Mouse (Mus musculus) neural tube, embryonic 12.5 days (tissue): ENCODE results near the gene Tldc1. TPM values are rescaled to one million over a fixed set of nuclear protein-coding genes. Genes with fewer than 3 reads are reported as not detected.

ENCODE experiments used
- ATAC-seq: fragments of 200-750 bp; cut with Nextera tagmentation; 2 replicates; pipeline ENCODE4 v1.8.0; 2017; ENCODE audit warnings: low read depth, mild to moderate bottlenecking, moderate TSS enrichment, moderate library complexity; ENCODE audit not compliant: low FRiP score
- H3K27ac ChIP-seq: fragments of 300-500 bp; sonication (generic); 2 replicates; pipeline ENCODE4 v1.5.1; 2016
- H3K27me3 ChIP-seq: fragments of 300-500 bp; sonication (generic); replicated peaks from 2 replicates; pipeline ENCODE4 v1.6.1; 2016; ENCODE audit warnings: mild to moderate bottlenecking
- H3K36me3 ChIP-seq: fragments of 300-500 bp; sonication (generic); 2 replicates; pipeline ENCODE4 v1.6.1; 2016; ENCODE audit warnings: mild to moderate bottlenecking
- H3K4me1 ChIP-seq: fragments of 300-500 bp; sonication (generic); 2 replicates; pipeline ENCODE4 v1.6.1; 2016
- H3K4me2 ChIP-seq: fragments of 300-500 bp; sonication (generic); replicated peaks from 2 replicates; pipeline ENCODE4 v1.6.1; 2016; ENCODE audit warnings: mild to moderate bottlenecking
- H3K4me3 ChIP-seq: fragments of 300-500 bp; sonication (generic); 2 replicates; pipeline ENCODE4 v1.5.1; 2016
- H3K9ac ChIP-seq: fragments of 300-500 bp; sonication (generic); 2 replicates; pipeline ENCODE4 v1.6.1; 2016; ENCODE audit warnings: mild to moderate bottlenecking
- H3K9me3 ChIP-seq: fragments of 300-500 bp; sonication (generic); 2 replicates; pipeline ENCODE4 v1.6.1; 2016; ENCODE audit warnings: mild to moderate bottlenecking
- WGBS: fragments of 180-500 bp; shearing (Covaris S2); methylation state at CpG from one replicate; pipeline ENCODE4 v1.1.7; 2016; 5-methylcytosine and 5-hydroxymethylcytosine counted together
- polyA plus RNA-seq: library from polyadenylated mRNA; unstranded; fragments of >200 nt; fragmentation: Nextera tagmentation; extraction: Ambion mirVana; gene quantifications from 2 replicates; pipeline ENCODE4 v1.2.1, GENCODE M21; 2016

Gene Tldc1
- 11.6 and 12.1 TPM in 2 replicates for polyA plus RNA-seq

DNA sequence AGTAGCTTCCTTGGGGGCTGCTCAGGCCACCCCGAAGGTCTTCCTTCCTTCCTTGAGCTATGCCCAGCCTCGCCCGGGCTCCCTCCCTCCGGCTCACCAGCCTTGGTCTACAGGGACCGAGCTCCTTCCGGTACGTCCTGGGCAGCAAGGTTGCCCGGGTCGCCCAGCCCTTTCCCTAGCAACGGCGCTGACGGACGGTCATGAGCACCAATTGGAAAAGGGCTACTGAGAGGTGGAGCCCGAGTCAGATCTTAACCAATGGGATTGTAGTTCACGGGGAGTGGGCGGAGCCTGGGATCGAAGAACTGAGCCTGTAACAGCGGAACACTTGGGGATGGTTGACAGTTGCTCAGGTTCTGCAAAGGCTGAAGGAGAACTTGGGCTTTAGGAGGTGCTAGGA is at the start of gene Tldc1:
Tldc1 (minus strand) TSS at position 154 of the 400 bp plus-strand sequence.
- H3K9me3 ChIP-seq = no peaks in the 10 kb centered on the region

DNA sequence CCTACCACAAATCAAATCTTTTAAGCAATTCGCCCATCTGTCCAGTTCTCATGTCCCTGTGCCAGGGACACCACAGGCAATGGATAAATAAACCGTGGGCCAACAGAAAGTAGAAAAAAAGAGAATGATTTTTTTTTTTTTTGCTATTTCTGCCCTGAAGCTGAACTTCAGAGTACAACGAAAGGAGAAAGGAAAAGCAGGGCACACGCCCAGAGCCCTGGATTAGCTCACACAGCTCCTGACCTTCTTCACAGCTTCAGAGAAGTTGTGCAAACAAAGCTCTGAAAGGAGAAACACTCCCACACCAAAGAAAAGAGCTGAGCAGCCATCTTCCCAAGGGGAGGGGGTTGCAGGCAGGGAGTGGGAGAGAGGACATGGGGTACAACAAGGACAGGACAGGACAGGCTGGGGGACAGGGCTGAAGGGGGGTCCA is 49.5 kb upstream of the Tldc1 start:
- Histone ChIP-seq H3K4me1 (peaks cover 61% of the 10 kb centered on the region), H3K4me2 (no peak overlapping the region), H3K9ac (no peak overlapping the region), H3K27ac (no peak overlapping the region), H3K36me3 (no peaks in the 10 kb centered on the region; the same call in 1 of the 2 replicates), H3K9me3 (no peaks in the 10 kb centered on the region), H3K4me3 (no peak overlapping the region), H3K27me3 (no peaks in the 10 kb centered on the region)
- WGBS = 58% methylated on average over 4 of the region's 4 CpGs
- no peak for ATAC-seq

More for the DNA sequence above, at the start of gene Tldc1:
- ATAC-seq = peak; percentile 97
- no peaks in the 10 kb centered on the region for H3K36me3 ChIP-seq
- 1% methylated on average over 18 of the region's 18 CpGs for WGBS
- peak within 1 kb of the TSS; percentile 57 for H3K4me3 ChIP-seq
- peak within 1 kb of the TSS; percentile 63 for H3K9ac ChIP-seq
- peak within 1 kb of the TSS; percentile 89 for H3K4me2 ChIP-seq
- H3K27ac ChIP-seq = peak within 1 kb of the TSS; percentile 55; the same call in 1 of the 2 replicates
- H3K4me1 ChIP-seq = peaks cover 18% of the 10 kb centered on the region
- no peaks in the 10 kb centered on the region for H3K27me3 ChIP-seq

DNA sequence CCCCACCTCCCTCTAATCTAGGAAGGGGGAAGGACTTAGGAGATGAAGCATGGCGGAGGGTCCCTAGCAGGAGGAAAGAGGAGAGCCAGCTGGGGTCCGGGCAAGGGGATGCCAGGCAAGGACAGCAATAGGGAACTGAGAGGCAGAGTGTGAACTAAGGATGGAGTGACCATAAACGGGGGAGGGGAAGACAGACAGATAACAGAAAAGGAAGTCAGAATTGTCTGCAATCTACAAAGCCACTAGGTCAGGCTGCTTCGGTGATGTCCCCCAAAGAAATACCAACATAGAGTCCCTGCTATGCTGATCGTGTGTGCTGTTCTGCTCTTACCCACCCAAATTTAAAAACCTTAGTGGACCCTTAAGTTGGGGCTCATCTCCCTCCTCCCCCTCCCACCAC is 48.8 kb upstream of the Tldc1 start:
- 72% methylated on average over 5 of the region's 5 CpGs for WGBS
- Histone ChIP-seq H3K4me3 (no peak overlapping the region), H3K4me2 (no peak overlapping the region), H3K9me3 (no peaks in the 10 kb centered on the region), H3K36me3 (peaks cover 7% of the 10 kb centered on the region), H3K27me3 (no peaks in the 10 kb centered on the region), H3K9ac (no peak overlapping the region), H3K27ac (no peak overlapping the region), H3K4me1 (peaks cover 53% of the 10 kb centered on the region)
- ATAC-seq = no peak

DNA sequence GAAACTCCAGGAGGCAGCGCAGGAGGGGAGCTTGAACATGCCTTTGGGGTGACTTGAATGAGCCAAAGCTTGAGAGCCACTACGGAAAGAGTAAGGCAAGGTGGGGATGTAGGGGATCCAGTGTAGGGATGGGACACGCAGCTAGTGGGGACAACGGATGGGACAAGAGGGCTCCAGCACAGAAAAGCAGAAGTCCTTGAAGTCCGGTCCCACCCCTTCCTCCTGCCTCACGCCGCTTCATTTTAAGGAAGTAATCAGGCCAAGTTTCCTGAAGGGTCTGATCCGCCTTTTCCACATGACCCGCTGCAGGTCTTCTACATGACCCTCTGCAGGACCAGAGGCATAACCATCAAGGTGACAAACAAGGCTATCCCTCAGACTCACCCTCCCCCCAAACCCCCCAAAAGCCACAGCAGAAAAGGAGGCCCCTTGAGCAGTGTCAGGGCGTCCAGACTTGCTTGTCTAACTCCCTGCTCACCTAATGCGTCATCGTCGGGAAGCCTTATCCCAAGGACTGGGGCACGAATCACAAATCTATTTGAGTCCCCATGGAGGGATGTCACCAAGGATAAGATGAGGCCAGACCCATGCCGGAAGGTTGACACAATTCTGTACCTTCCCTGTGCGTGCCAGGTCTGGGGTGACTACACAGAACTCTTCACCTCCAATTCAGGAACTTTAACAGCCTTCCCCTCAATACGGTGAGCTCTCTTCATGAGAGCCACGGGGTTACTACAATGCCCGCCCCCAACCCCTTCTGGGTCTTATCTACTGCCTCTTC is 47.9 kb upstream of the Tldc1 start:
- no peak overlapping the region for H3K27ac ChIP-seq
- H3K4me2 ChIP-seq = no peak overlapping the region
- ATAC-seq = no peak
- no peaks in the 10 kb centered on the region for H3K9me3 ChIP-seq
- peaks cover 45% of the 10 kb centered on the region for H3K4me1 ChIP-seq
- H3K27me3 ChIP-seq = no peaks in the 10 kb centered on the region
- 87% methylated on average over 19 of the region's 19 CpGs for WGBS
- H3K36me3 ChIP-seq = peaks cover 14% of the 10 kb centered on the region
- H3K4me3 ChIP-seq = no peak overlapping the region
- no peak overlapping the region for H3K9ac ChIP-seq

DNA sequence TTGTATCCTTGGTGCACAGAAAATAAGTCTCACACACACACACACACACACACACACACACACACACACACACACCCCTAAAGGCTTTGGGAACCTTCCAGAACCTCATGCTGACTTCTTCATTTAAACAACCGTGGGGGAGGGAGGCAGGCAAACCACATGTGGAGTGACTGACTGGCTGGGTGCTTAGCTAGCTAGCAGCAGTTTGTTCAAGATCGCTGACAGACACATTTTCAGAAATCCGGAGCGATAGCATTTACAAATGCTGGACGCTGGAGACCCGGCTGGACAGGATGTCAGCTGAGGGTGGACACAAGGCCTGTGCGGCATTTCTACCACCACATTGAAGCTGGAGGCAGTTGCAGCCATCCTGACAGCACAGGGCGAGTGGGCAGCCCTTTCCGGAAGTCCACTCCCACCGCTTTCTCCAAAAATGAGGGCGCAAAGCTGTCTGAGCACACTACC is 46.6 kb upstream of the Tldc1 start:
- Histone ChIP-seq H3K27ac (no peak overlapping the region), H3K4me2 (no peak overlapping the region), H3K27me3 (no peaks in the 10 kb centered on the region), H3K4me1 (peaks cover 32% of the 10 kb centered on the region), H3K4me3 (no peak overlapping the region), H3K9me3 (no peaks in the 10 kb centered on the region), H3K9ac (no peak overlapping the region), H3K36me3 (peaks cover 27% of the 10 kb centered on the region)
- ATAC-seq = no peak
- WGBS = 78% methylated on average over 11 of the region's 11 CpGs

DNA sequence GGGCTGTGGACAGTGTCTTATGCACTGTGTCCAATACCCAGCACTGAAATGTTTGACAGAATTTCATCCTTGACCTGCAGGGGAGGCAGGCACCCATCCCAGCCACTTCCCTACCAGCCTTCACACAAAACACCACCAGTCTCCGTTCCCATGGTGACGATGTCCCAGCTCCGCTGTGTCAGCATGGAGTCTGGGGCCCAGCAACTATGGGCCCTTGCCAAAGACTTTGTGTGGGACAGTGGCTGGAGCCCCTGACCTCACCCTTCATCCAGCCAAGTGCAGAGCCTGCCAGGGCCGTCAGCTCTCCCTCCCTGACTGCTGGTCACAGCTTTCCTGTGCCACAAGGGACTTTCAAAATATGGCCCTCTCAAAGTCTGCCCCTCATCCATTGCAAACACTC is 45.9 kb upstream of the Tldc1 start:
- Histone ChIP-seq H3K4me1 (peaks cover 24% of the 10 kb centered on the region), H3K4me3 (no peak overlapping the region), H3K27me3 (no peaks in the 10 kb centered on the region), H3K27ac (no peak overlapping the region), H3K9me3 (no peaks in the 10 kb centered on the region), H3K36me3 (peaks cover 30% of the 10 kb centered on the region), H3K4me2 (no peak overlapping the region), H3K9ac (no peak overlapping the region)
- 46% methylated on average over 4 of the region's 4 CpGs for WGBS
- ATAC-seq = no peak

DNA sequence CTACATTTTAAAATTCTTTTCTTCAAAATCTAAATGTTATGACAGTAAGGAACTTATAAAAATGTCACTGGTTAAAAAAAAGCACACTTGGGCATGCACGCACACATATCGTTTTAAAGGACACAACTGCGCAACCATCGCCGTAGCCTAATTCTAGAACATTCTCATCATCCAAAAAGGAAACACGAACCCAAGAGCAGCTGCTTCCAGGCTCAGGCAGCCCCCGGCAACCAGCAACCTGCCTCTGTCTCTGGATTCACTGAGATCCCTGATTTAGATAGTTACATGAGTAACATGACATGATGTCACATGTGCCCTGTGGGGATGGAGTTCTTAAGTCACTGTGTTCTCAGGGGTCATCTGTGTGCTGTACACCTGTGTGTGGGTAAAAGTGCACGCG is 45.1 kb upstream of the Tldc1 start:
- Histone ChIP-seq H3K36me3 (peaks cover 34% of the 10 kb centered on the region), H3K4me3 (no peak overlapping the region), H3K27ac (no peak overlapping the region), H3K27me3 (no peaks in the 10 kb centered on the region), H3K9me3 (no peaks in the 10 kb centered on the region), H3K9ac (no peak overlapping the region), H3K4me2 (no peak overlapping the region), H3K4me1 (peaks cover 16% of the 10 kb centered on the region)
- WGBS = 97% methylated on average over 9 of the region's 9 CpGs
- no peak for ATAC-seq

DNA sequence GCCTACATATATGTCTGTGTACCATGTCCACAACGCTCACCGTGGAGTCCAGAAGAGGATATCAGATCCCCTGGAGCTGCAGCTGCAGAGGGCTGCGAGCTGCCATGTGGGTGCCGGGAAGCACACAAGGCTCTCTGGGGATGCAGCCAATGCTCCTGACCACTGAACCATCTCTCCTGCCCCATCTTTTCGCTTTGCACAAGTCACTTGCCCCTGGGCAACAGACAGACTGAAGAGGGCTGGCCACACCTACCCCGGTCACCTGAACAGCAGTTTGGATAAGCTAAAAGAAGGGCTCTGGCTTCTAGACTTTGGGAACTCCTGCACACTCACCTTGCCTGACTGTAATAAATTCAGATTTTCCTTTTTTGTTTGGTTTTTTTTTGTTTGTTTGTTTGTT is 43.5 kb upstream of the Tldc1 start:
- Histone ChIP-seq H3K4me2 (no peak overlapping the region), H3K4me1 (peaks cover 11% of the 10 kb centered on the region; the same call in 1 of the 2 replicates), H3K27ac (no peak overlapping the region), H3K9ac (no peak overlapping the region), H3K27me3 (no peaks in the 10 kb centered on the region), H3K4me3 (no peak overlapping the region), H3K36me3 (peaks cover 34% of the 10 kb centered on the region), H3K9me3 (no peaks in the 10 kb centered on the region)
- ATAC-seq = no peak
- 96% methylated on average over 6 of the region's 6 CpGs for WGBS

DNA sequence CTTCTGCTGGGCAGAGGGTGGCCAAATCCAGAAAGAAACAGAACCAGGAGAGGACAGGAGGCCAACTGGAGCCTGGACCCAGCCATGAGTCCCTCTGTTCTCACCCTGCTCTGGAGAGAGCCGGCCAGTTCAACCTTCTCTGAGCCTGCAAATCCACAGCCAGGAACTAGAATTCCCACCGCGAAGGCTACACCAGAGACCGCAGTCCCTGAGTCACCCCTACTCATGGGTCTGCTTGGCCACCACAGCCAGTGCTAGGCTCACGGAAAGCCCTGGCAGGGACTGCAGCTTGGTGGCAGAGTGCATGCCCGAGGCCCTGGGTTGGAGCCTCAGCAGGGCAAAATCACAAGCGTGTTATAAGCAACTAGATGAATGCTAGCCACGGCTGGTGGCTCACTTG is 41.8 kb upstream of the Tldc1 start:
- 92% methylated on average over 8 of the region's 8 CpGs for WGBS
- Histone ChIP-seq H3K27me3 (no peaks in the 10 kb centered on the region), H3K9ac (no peak overlapping the region), H3K36me3 (peaks cover 38% of the 10 kb centered on the region), H3K9me3 (no peaks in the 10 kb centered on the region), H3K4me1 (peaks cover 11% of the 10 kb centered on the region; the same call in 1 of the 2 replicates), H3K4me3 (no peak overlapping the region), H3K27ac (no peak overlapping the region), H3K4me2 (no peak overlapping the region)
- no peak for ATAC-seq

DNA sequence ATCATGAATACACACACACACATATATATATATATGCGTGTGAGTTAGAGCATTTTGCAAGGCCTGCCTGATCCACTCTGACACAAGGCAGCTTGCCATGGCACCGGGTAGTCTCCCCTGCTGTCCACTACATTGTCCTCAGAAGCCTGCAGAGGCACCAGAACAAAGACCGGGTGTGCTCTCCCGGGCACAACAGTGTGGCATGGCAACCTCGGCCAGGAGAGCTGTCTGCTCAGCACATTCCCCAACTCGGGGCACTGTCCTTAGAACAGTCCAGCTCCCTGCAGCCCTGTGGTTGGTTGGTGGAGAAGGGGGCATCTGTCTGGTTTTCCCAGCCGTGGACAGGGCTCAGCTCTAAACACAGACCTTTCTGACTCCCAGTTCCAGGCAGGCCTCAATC is 41.1 kb upstream of the Tldc1 start:
- Histone ChIP-seq H3K4me1 (peaks cover 11% of the 10 kb centered on the region; the same call in 1 of the 2 replicates), H3K9ac (no peak overlapping the region), H3K4me3 (no peak overlapping the region), H3K9me3 (no peaks in the 10 kb centered on the region), H3K4me2 (no peak overlapping the region), H3K36me3 (peaks cover 38% of the 10 kb centered on the region), H3K27me3 (no peaks in the 10 kb centered on the region), H3K27ac (no peak overlapping the region)
- ATAC-seq = no peak
- 67% methylated on average over 7 of the region's 7 CpGs for WGBS

DNA sequence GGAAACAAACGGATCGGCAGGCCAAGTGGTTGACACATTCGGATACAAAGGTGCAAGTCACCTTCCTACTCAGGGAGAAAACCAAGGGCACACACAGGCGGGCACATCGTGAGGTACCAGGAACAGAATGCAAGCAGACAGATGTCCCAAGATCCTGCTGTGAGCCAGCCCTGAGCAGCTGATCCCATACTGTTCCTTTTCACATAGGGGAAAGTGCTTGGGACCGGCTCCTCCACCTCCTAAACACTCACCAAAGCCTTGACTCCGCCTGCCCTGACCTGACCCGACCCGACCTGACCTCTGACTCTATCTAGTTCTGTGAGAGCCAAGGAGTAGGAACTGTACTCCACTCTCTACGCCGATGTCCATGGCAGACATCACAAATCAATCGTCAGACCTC is 39.2 kb upstream of the Tldc1 start:
- Histone ChIP-seq H3K9ac (no peak overlapping the region), H3K27ac (no peak overlapping the region)
- 33% methylated on average over 12 of the region's 12 CpGs for WGBS

DNA sequence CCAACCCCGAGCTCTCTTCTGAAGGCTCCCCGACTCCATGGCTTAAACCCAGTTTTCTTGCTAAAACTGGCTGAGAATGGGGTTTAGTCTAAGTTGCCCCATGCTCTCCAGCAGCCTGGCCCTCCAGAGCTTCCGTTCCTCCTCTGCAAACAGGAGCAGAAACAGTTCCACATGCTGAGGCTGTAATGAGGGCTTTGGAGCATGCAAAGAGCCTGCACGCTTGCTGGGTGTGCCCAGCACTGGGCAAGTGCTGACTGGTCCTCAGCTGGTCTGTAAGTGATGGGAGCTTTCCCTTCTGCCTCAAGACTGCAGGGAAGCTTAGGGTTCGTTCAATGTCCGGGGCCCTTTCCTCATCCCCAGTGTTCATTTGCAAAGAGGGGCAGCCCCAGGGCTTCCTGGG is 38.0 kb upstream of the Tldc1 start:
- Histone ChIP-seq H3K4me3 (no peak overlapping the region), H3K27ac (no peak overlapping the region), H3K4me2 (no peak overlapping the region), H3K36me3 (peaks cover 24% of the 10 kb centered on the region), H3K27me3 (no peaks in the 10 kb centered on the region), H3K9me3 (no peaks in the 10 kb centered on the region), H3K4me1 (peaks cover 32% of the 10 kb centered on the region), H3K9ac (no peak overlapping the region)
- ATAC-seq = no peak
- 82% methylated on average over 6 of the region's 6 CpGs for WGBS

More for the DNA sequence above, 39.2 kb upstream of the Tldc1 start:
- no peak overlapping the region for H3K4me3 ChIP-seq
- peaks cover 35% of the 10 kb centered on the region for H3K36me3 ChIP-seq
- no peak overlapping the region for H3K4me2 ChIP-seq
- H3K9me3 ChIP-seq = no peaks in the 10 kb centered on the region
- no peak for ATAC-seq
- peaks cover 20% of the 10 kb centered on the region for H3K4me1 ChIP-seq
- H3K27me3 ChIP-seq = no peaks in the 10 kb centered on the region
